Mouse (Mus musculus) heart, postnatal 4 days (tissue): Measurements from ENCODE around the gene Sh3d21. TPM values are rescaled to one million over a fixed set of nuclear protein-coding genes. Genes with fewer than 3 reads are reported as not detected.

Experiments used
- DNase-seq: peaks from one replicate; pipeline ENCODE4 v3.0.0; 2021
- total RNA-seq, 2 experiments: library from RNA; stranded (reverse); gene quantifications; 2 replicates each; pipeline ENCODE4 v1.2.3; 2021

Gene Sh3d21
- total RNA-seq, 2 experiments from 2014 or later, result 1.6 to 1.8 TPM

- DNase-seq, result peak; percentile 49
Measured at GRCm38 (mm10) chr4:126108061-126108740, 55.1 kb downstream of the Sh3d21 start.

GRCm38 (mm10) chr4:126105131-126105783 is 58.0 kb downstream of the Sh3d21 start:
- no peak for DNase-seq

- DNase-seq, result no peak
Measured at GRCm38 (mm10) chr4:126104261-126105075, 58.8 kb downstream of the Sh3d21 start.

GRCm38 (mm10) chr4:126103590-126104068 is 59.7 kb downstream of the Sh3d21 start, which contains the start of gene Stk40:
TSS of gene Stk40 (plus strand) at chr4:126103957.
- peak; percentile 97 for DNase-seq

GRCm38 (mm10) chr4:126103057-126103581 is 60.2 kb downstream of the Sh3d21 start:
- peak; percentile 94 for DNase-seq

GRCm38 (mm10) chr4:126102061-126102841 is 61.0 kb downstream of the Sh3d21 start:
- DNase-seq, result peak; percentile 37

GRCm38 (mm10) chr4:126100764-126101163 is 62.5 kb downstream of the Sh3d21 start:
- no peak for DNase-seq

Other genes starting within 250 kb of the Sh3d21 start
- gene Csf3r, start 138.9 kb downstream of the Sh3d21 start, total RNA-seq, result 1 to 10 TPM in 1 of 2 experiments, under 1 TPM in 1; 0.52 to 1.4 TPM
- gene Mrps15, start 116.6 kb downstream of the Sh3d21 start, total RNA-seq, result 10 to 100 TPM; 62.9 to 65.3 TPM
- 1 to 10 TPM; 4.9 to 5.9 TPM for gene Oscp1, start 104.9 kb downstream of the Sh3d21 start, total RNA-seq
- 10 to 100 TPM; 17.3 to 18.4 TPM for gene Lsm10, start 66.9 kb downstream of the Sh3d21 start, total RNA-seq
- 10 to 100 TPM; 32.5 to 33.2 TPM for gene Stk40, start 59.5 kb downstream of the Sh3d21 start, total RNA-seq
- gene Eva1b, start 15.7 kb downstream of the Sh3d21 start, total RNA-seq, result 10 to 100 TPM; 27.3 to 29.3 TPM
- 100 to 1,000 TPM; 226 TPM for gene Thrap3, start 39.3 kb upstream of the Sh3d21 start, total RNA-seq
- 100 to 1,000 TPM; 182 to 197 TPM for gene Map7d1, start 92.9 kb upstream of the Sh3d21 start, total RNA-seq
- gene Trappc3, start 98.8 kb upstream of the Sh3d21 start, total RNA-seq, result 10 to 100 TPM; 50.7 to 54.3 TPM
- gene Col8a2, start 123.3 kb upstream of the Sh3d21 start, total RNA-seq, result 1 to 10 TPM; 2.3 to 3.1 TPM
- gene Adprhl2, start 158.2 kb upstream of the Sh3d21 start, total RNA-seq, result 10 to 100 TPM; 18.7 to 19.9 TPM
- under 1 TPM; 0.41 to 0.61 TPM for gene Tekt2, start 162.2 kb upstream of the Sh3d21 start, total RNA-seq